Mouse (Mus musculus) heart, adult 2 months (tissue): ENCODE measurements around the gene Krt10.

Experiments
- EP300 ChIP-seq: fragments of 200-500 bp; IDR thresholded peaks from 2 replicates; pipeline ENCODE4 v1.6.1; 2011; ENCODE audit warnings: low read depth, low read length, control low read depth; ENCODE audit not compliant: insufficient read depth
- POLR2A ChIP-seq: fragments of 200-500 bp; IDR thresholded peaks from 2 replicates; pipeline ENCODE4 v1.6.1; 2011; ENCODE audit warnings: mild to moderate bottlenecking, low read depth, low read length, control low read depth; ENCODE audit not compliant: insufficient read depth

DNA sequence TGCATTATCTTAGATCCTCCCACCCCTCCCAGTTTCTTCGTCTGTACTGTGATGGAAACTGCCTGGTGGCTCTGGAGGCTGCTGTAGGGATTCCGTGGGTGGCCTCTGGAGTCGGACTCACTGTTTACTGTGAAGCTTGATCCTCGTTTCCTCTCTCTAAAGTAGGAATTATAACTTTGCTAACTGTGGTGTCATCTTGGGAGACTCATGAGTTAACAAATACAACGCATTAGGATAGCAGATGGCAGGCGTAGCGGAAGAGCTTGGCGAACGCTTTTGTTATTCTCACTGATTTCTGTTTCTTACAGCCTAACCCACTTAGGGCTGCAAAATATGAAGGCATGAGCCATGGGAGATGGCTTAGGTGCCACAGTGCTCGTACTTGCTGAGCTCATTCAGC is 3.3 kb upstream of the Krt10 start:
- TF ChIP-seq POLR2A (no peak), EP300 (no peak)
